Mouse (Mus musculus): ENCODE results near the gene Fasn. TPM values are rescaled to one million over a fixed set of nuclear protein-coding genes. Genes with fewer than 3 reads are reported as not detected.
"Not testable (repeated sequence)": the region's sequence is repeated elsewhere in the genome, so short reads cannot be mapped to it uniquely, and the experiment has no call there.

The Fasn gene
- polyA plus RNA-seq (2014; fragmentation: Nextera tagmentation; extraction: Ambion mirVana): 108 and 125 TPM in 2 replicates

GRCm38 (mm10) chr11:120823956-120824786 lies at the start of gene Fasn:
TSS of gene Fasn (minus strand) at chr11:120824547.
- WGBS: under 1% methylated on average over 90 of the region's 109 CpGs
- peaks cover 28% of the 10 kb centered on the region for H3K4me1 ChIP-seq (ENCODE audit: control insufficient read depth, insufficient read depth, low read length)
- peak within 1 kb of the TSS; percentile 98 for H3K27ac ChIP-seq (ENCODE audit: low read depth, low read length)

GRCm38 (mm10) chr11:120873206-120873605 lies 48.9 kb upstream of the Fasn start:
- Histone ChIP-seq H3K27me3 (ENCODE audit: control insufficient read depth, insufficient read depth, low read length) (no peaks in the 10 kb centered on the region), H3K36me3 (ENCODE audit: control insufficient read depth, insufficient read depth, low read length) (no peaks in the 10 kb centered on the region; the same call in 1 of the 2 replicates), H3K4me2 (ENCODE audit: low read depth) (no peak overlapping the region), H3K4me1 (ENCODE audit: control insufficient read depth, insufficient read depth, low read length) (no peaks in the 10 kb centered on the region), H3K9me3 (ENCODE audit: control insufficient read depth, low read length) (no peaks in the 10 kb centered on the region), H3K9ac (ENCODE audit: low read length) (no peak overlapping the region), H3K4me3 (ENCODE audit: low read depth, low read length) (no peak overlapping the region), H3K27ac (ENCODE audit: low read depth, low read length) (no peak overlapping the region)
- DNase-seq (ENCODE audit: low spot score): no peak
- 69% methylated on average over 6 of the region's 6 CpGs for WGBS
- no peak for ATAC-seq (ENCODE audit: insufficient read depth, low FRiP score, low TSS enrichment)

More at GRCm38 (mm10) chr11:120823956-120824786, at the start of gene Fasn:
- ATAC-seq (ENCODE audit: insufficient read depth, low FRiP score, low TSS enrichment) (peak; percentile 87), DNase-seq (ENCODE audit: low spot score) (peak; percentile 98)
- H3K27me3 ChIP-seq (ENCODE audit: control insufficient read depth, insufficient read depth, low read length): no peaks in the 10 kb centered on the region
- H3K4me2 ChIP-seq (ENCODE audit: low read depth): peak within 1 kb of the TSS; percentile 95
- peak within 1 kb of the TSS; percentile 91 for H3K4me3 ChIP-seq (ENCODE audit: low read depth, low read length)
- peaks cover 19% of the 10 kb centered on the region for H3K36me3 ChIP-seq (ENCODE audit: control insufficient read depth, insufficient read depth, low read length)
- peak within 1 kb of the TSS; percentile 92 for H3K9ac ChIP-seq (ENCODE audit: low read length)
- no peaks in the 10 kb centered on the region for H3K9me3 ChIP-seq (ENCODE audit: control insufficient read depth, low read length)

GRCm38 (mm10) chr11:120871521-120871920 lies 47.2 kb upstream of the Fasn start:
- 95% methylated on average over 9 of the region's 9 CpGs for WGBS
- no peaks in the 10 kb centered on the region for H3K4me1 ChIP-seq (ENCODE audit: control insufficient read depth, insufficient read depth, low read length)
- DNase-seq (ENCODE audit: low spot score) (no peak), ATAC-seq (ENCODE audit: insufficient read depth, low FRiP score, low TSS enrichment) (no peak)
- H3K4me2 ChIP-seq (ENCODE audit: low read depth): no peak overlapping the region
- no peaks in the 10 kb centered on the region for H3K36me3 ChIP-seq (ENCODE audit: control insufficient read depth, insufficient read depth, low read length)
- no peak overlapping the region for H3K27ac ChIP-seq (ENCODE audit: low read depth, low read length)
- H3K4me3 ChIP-seq (ENCODE audit: low read depth, low read length): no peak overlapping the region
- no peaks in the 10 kb centered on the region for H3K9me3 ChIP-seq (ENCODE audit: control insufficient read depth, low read length)
- H3K27me3 ChIP-seq (ENCODE audit: control insufficient read depth, insufficient read depth, low read length): no peaks in the 10 kb centered on the region
- no peak overlapping the region for H3K9ac ChIP-seq (ENCODE audit: low read length)

- Histone ChIP-seq H3K4me3 (ENCODE audit: low read depth, low read length) (no peak overlapping the region), H3K4me1 (ENCODE audit: control insufficient read depth, insufficient read depth, low read length) (no peaks in the 10 kb centered on the region), H3K27ac (ENCODE audit: low read depth, low read length) (no peak overlapping the region), H3K36me3 (ENCODE audit: control insufficient read depth, insufficient read depth, low read length) (no peaks in the 10 kb centered on the region; the same call in 1 of the 2 replicates), H3K4me2 (ENCODE audit: low read depth) (no peak overlapping the region), H3K27me3 (ENCODE audit: control insufficient read depth, insufficient read depth, low read length) (no peaks in the 10 kb centered on the region), H3K9ac (ENCODE audit: low read length) (no peak overlapping the region), H3K9me3 (ENCODE audit: control insufficient read depth, low read length) (no peaks in the 10 kb centered on the region)
- WGBS: 94% methylated on average over 1 of the region's 1 CpGs
- no peak for DNase-seq (ENCODE audit: low spot score)
- no peak for ATAC-seq (ENCODE audit: insufficient read depth, low FRiP score, low TSS enrichment)
Observed at GRCm38 (mm10) chr11:120865816-120866215, 41.5 kb upstream of the Fasn start.

GRCm38 (mm10) chr11:120862819-120863218 lies 38.5 kb upstream of the Fasn start:
- H3K4me3 ChIP-seq (ENCODE audit: low read depth, low read length): no peak overlapping the region
- H3K4me1 ChIP-seq (ENCODE audit: control insufficient read depth, insufficient read depth, low read length): no peaks in the 10 kb centered on the region
- H3K9ac ChIP-seq (ENCODE audit: low read length): no peak overlapping the region
- H3K9me3 ChIP-seq (ENCODE audit: control insufficient read depth, low read length): no peaks in the 10 kb centered on the region
- H3K4me2 ChIP-seq (ENCODE audit: low read depth): no peak overlapping the region
- ATAC-seq (ENCODE audit: insufficient read depth, low FRiP score, low TSS enrichment): no peak
- no peak for DNase-seq (ENCODE audit: low spot score)
- no peak overlapping the region for H3K27ac ChIP-seq (ENCODE audit: low read depth, low read length)
- no peaks in the 10 kb centered on the region for H3K27me3 ChIP-seq (ENCODE audit: control insufficient read depth, insufficient read depth, low read length)
- WGBS: 67% methylated on average over 10 of the region's 10 CpGs
- H3K36me3 ChIP-seq (ENCODE audit: control insufficient read depth, insufficient read depth, low read length): peaks cover 3% of the 10 kb centered on the region; the same call in 1 of the 2 replicates

GRCm38 (mm10) chr11:120855938-120856337 lies 31.6 kb upstream of the Fasn start:
- not testable (repeated sequence) for ATAC-seq (ENCODE audit: insufficient read depth, low FRiP score, low TSS enrichment); H3K4me1 ChIP-seq (ENCODE audit: control insufficient read depth, insufficient read depth, low read length); H3K9ac ChIP-seq (ENCODE audit: low read length); H3K4me2 ChIP-seq (ENCODE audit: low read depth); DNase-seq (ENCODE audit: low spot score); H3K9me3 ChIP-seq (ENCODE audit: control insufficient read depth, low read length); H3K4me3 ChIP-seq (ENCODE audit: low read depth, low read length); H3K36me3 ChIP-seq (ENCODE audit: control insufficient read depth, insufficient read depth, low read length); H3K27ac ChIP-seq (ENCODE audit: low read depth, low read length); H3K27me3 ChIP-seq (ENCODE audit: control insufficient read depth, insufficient read depth, low read length)
- WGBS: 87% methylated on average over 3 of the region's 3 CpGs

GRCm38 (mm10) chr11:120853788-120854187 lies 29.4 kb upstream of the Fasn start:
- H3K4me1 ChIP-seq (ENCODE audit: control insufficient read depth, insufficient read depth, low read length): no peaks in the 10 kb centered on the region
- no peak for ATAC-seq (ENCODE audit: insufficient read depth, low FRiP score, low TSS enrichment)
- no peak overlapping the region for H3K4me2 ChIP-seq (ENCODE audit: low read depth)
- no peaks in the 10 kb centered on the region for H3K9me3 ChIP-seq (ENCODE audit: control insufficient read depth, low read length)
- H3K27ac ChIP-seq (ENCODE audit: low read depth, low read length): no peak overlapping the region
- H3K27me3 ChIP-seq (ENCODE audit: control insufficient read depth, insufficient read depth, low read length): no peaks in the 10 kb centered on the region
- 70% methylated on average over 4 of the region's 4 CpGs for WGBS
- peak overlapping the region; percentile 22; the same call in 1 of the 2 replicates for H3K9ac ChIP-seq (ENCODE audit: low read length)
- no peak for DNase-seq (ENCODE audit: low spot score)
- H3K36me3 ChIP-seq (ENCODE audit: control insufficient read depth, insufficient read depth, low read length): peaks cover 3% of the 10 kb centered on the region
- no peak overlapping the region for H3K4me3 ChIP-seq (ENCODE audit: low read depth, low read length)

GRCm38 (mm10) chr11:120853158-120853557 lies 28.8 kb upstream of the Fasn start:
- H3K27me3 ChIP-seq (ENCODE audit: control insufficient read depth, insufficient read depth, low read length): no peaks in the 10 kb centered on the region
- no peak overlapping the region for H3K27ac ChIP-seq (ENCODE audit: low read depth, low read length)
- DNase-seq (ENCODE audit: low spot score) (no peak), ATAC-seq (ENCODE audit: insufficient read depth, low FRiP score, low TSS enrichment) (no peak)
- no peaks in the 10 kb centered on the region; the same call in none of the 2 replicates for H3K36me3 ChIP-seq (ENCODE audit: control insufficient read depth, insufficient read depth, low read length)
- WGBS: 95% methylated on average over 4 of the region's 4 CpGs
- no peaks in the 10 kb centered on the region for H3K4me1 ChIP-seq (ENCODE audit: control insufficient read depth, insufficient read depth, low read length)
- H3K9ac ChIP-seq (ENCODE audit: low read length): no peak overlapping the region
- no peak overlapping the region for H3K4me3 ChIP-seq (ENCODE audit: low read depth, low read length)
- no peaks in the 10 kb centered on the region for H3K9me3 ChIP-seq (ENCODE audit: control insufficient read depth, low read length)
- H3K4me2 ChIP-seq (ENCODE audit: low read depth): no peak overlapping the region

Data from neural tube, embryonic 11.5 days (tissue).